Mouse (Mus musculus) ZHBTc4 (cell line): ENCODE results near the gene Pcdh19.
"Not testable (repeated sequence)": the region's sequence is repeated elsewhere in the genome, so short reads cannot be mapped to it uniquely, and the experiment has no call there.

Experiments
- DNase-seq: peaks from one replicate; pipeline ENCODE4 v3.0.0-alpha.2; 2011; ENCODE audit warnings: low read depth, low spot score

Gene Pcdh19

DNA sequence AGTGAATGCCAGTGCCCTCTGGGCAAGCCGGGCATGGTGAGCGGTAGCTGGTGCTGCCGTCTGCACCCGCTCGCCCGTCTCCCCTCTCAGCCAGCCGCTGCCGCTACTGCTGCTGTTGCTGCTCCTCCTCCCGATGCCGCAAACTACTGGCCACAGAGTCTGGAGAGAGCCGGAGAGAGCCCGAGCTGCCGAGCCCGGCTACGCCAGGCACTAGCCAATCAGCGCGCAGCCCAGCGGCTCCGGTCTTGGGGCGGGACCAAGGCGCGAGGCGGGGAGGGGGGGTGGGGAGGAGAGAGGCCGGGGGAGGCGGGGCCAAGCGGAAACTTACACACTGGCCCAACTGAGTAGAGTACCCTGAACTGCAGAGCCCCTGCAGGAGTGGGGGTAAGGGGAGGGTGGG, at the start of gene Pcdh19:
Gene Pcdh19, minus strand, starts transcription at position 148 of the 400 bp plus-strand sequence.
- peak; percentile 87 for DNase-seq

DNA sequence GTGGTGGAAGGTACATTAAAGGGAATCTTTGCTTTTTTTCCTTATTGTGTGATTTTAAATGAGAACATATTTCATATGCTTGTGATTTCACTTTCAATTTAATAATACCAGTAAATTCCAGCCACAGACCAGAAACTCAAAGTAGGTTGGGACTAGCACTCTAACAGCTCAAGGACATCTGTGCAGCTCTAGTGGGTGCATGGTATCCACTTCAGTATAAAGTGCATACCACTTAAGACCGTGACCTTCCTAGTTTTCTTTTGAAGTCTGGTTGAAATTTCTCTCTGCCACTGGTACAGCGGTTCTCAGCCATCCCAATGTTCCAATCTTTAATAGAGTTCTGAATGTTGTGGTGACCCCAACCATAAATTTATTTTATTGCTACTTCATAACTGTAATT, 47.1 kb upstream of the Pcdh19 start:
- no peak for DNase-seq

DNA sequence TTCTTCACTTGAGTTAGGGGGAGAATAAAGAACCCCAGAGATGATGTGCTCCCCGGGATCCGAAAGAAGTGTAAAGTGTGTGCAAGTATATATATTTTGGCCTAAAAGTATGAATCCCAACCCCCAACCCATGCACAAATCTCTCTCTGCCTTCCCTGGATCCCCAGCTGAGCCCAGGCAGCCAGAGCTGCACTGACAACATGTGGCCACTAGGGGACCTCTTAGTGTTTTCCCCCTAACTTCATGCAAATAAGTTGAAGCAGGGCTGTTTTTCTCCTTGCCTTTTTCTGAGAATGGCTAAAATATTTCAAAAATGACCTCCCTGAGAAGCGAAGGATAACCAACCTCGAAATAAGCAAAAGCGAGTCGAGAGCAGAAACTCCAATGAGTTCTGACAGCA, 46.2 kb upstream of the Pcdh19 start:
- peak; percentile 44 for DNase-seq

DNA sequence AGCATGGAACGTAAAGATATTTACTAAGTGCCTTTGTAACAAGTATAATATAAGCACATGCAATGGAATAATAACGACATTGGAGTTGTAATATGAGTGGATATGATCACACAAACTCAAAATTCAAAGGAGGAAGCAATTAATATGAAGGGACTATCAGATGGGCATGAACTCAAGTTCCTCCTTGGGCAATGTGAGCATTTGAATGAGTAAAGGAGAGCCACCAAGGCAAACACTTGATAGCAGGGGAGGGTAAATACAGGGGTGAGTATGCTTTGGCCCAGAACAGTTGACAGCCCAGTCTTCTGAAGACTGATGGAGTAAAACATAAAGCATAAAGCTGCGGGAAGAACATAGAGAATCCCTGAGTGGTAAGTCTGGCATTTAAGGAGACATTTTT, 32.7 kb upstream of the Pcdh19 start:
- no peak for DNase-seq

DNA sequence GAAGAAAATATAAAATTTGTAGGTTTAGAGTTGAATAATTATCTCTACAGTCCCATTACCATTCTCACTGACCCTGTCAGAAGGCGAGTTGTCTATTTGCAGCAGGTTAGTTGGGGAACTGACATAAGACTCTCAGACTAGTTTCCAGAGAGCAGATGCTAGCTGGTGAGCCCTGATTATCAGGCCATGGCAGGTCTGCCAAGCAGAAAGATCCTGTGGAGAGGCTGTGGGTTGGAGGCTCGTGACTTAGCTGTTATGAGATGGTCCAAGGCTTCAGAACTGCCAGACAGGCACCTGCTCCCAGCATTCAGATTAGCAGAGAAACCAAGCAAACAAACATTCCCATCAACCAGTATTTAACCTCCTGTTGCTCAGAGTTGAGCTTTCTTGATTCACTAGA, 21.8 kb upstream of the Pcdh19 start:
- DNase-seq: no peak

DNA sequence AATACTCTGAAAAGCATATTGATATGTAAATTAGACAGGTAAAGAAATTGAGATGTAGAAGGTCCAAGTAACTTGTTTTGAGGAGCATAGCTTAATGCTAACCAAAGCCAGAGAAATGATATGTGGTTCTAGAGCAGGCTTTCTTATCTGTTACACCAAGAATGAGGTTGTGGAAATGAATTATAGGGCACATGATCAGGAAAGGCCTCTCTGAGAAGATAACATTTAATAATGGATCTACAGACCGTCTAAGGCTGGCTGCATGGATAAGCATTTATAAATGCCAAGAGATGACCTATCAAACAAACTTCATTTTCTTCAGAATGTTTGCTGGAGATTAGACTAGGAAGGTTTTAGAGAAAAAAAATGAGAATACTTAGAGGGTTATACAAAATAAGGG, 14.1 kb upstream of the Pcdh19 start:
- no peak for DNase-seq

DNA sequence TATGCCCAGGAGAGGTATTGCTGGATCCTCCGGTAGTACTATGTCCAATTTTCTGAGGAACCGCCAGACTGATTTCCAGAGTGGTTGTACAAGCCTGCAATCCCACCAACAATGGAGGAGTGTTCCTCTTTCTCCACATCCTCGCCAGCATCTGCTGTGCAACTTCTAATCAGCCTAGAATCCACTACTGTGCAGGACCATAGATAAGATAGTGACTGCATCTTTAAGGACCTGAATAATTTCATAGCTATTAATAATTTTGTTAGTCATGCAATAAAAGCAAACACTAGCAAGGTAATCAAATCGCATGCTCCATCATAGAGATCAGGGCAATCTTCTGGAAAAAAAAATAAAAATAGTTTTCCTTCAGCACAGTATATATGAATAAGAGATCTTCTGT, 9.1 kb upstream of the Pcdh19 start:
- DNase-seq: not testable (repeated sequence)

DNA sequence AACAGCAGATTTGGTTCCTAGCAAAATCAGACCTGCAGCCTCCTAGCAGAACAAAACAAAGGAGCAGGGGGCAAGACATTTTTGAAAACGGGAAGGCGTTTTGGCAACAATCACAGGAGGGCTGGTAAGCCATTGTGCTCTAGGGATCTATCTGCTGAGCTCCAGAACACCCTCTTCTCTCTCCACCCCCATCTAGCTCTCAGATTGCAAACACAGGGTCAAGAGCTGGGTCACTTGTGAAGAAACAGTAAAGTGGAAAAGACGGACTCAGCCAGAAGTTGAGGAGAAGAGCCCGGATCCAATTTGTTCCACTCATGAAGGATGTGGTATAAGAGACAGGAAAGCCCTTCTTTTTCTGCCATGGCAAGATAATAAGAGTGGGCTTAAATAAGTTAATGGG, 7.7 kb upstream of the Pcdh19 start:
- DNase-seq: no peak

DNA sequence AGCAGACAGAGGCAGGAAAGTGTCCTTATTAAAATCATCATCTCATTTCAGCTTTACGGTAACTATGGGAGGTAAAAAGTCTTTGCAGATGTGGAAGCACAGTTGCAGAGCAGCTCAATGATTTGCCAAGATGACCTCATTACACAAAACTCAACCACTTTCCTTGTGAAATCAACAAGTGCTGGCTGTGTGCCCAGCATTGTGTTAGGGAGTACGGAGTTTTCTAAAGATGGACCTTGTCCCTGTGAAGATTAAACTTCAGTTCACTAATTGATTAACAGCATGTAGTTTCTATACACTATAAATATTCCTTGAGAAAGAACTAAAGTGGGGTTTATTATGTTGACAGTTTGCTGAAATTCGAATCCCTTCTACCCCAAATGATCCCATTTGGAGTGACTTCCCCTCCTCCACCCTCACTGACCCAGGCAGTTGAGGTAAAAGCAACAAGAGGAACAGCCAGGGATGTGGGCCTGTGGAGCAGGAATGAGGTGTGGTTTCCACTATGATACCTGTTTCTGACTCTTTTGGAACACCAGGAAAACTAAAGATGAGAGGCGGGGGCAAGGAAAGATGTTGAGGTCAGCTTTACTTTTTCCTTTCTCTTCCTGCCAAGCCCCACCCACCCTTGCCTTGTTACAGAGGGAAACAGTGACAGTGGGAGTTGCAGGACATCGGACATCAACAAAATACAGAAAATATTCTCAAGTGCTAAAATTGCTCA, 4.4 kb upstream of the Pcdh19 start:
- DNase-seq: no peak

DNA sequence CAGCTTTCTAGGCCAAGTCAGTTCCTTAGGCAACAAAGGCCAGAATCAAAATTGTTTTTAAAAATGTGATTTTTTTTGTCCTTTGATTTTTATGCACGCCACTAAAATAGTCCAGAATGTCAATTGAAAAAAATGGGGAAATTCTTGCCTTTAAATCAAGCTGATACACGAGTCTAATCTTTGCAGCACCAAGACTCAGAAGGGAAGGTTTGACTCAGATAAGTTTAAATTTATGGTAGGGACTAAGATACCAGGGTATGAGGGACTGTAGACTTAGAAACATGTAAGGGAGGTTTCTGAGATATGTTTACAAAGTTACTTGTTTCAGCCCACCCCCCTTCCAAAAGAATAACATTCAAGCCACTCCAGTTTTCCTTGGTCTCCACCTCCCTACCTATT, 3.6 kb upstream of the Pcdh19 start:
- no peak for DNase-seq

GRCm38 (mm10) chrX:133691581-133692391, 3.0 kb upstream of the Pcdh19 start:
- peak; percentile 68 for DNase-seq

GRCm38 (mm10) chrX:133690822-133691221, 2.0 kb upstream of the Pcdh19 start:
- DNase-seq: no peak

DNA sequence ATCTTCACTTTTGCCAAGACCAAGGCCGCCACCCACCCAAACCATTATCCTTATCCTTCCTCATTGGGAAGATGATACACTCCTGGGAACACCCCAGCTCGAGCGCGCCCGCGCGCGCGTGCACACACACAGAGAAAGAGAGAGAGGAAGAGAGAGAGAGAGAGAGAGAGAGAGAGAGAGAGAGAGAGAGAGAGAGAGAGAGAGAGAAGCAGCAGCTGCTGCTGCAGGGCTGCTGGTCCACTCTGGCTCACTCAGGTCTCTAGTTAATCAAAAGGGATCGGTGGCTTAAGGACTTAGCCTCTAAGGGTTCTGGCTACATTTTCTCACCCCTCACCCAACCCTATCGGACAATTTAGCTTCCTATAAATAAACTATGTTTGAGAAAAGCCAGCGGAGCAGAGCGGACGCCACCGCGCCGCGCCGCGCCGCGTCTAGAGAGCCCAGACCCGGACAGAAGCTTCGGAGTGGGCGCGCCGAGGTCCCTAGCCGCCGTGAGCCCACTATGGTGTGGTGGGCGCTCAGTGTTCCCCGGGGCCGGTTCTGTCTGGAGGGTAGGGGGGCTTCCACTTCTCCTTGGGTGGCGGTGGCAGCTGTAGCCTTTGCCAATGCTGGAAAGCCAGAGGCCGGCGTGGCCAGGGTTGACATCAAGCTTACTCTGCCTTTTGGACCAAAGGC, 926 bp upstream of the Pcdh19 start:
- no peak for DNase-seq

DNA sequence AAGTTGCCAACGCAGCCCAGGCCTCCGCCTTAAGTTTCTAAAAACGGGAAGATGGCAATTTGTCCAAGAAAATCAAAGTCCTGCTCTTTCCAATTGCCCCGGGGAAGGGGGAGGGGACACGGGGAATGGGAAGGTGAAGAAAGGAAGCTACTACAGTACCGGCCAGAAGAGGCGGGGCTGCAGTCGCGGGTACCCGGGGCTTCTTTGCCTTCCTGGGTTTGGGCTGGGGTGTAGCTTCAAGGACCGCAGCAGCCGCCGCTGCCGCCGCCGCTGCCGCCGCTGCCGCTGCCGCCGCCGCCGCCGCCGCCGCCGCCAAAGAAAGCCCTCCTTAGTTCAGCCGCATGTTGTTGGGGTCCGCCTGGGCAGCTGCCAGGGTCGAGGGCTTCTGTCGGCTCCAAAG, 631 bp downstream of the Pcdh19 start:
- DNase-seq: peak; percentile 52

- peak; percentile 65 for DNase-seq
These were observed 1.1 kb downstream of the Pcdh19 start for GRCm38 (mm10) chrX:133687666-133688151.

- DNase-seq: peak; percentile 32
These were observed 2.1 kb downstream of the Pcdh19 start for GRCm38 (mm10) chrX:133686533-133687311.

DNA sequence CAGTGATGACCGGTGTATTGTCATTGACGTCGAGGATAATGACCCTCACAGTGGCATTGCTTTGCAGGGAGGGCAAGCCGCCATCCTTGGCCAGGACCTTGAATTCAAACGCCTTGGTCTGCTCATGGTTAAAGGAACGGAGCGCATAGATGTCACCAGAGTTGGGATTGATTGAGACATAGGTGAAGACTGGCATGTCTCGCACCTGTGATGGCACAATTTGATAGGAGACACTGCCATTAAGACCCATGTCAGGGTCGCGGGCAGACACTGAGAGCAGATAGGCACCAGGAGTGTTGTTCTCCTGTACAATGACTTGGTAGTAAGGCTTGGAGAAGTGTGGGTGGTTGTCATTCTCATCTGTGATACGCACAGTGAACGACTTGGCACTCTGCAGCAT, 3.2 kb downstream of the Pcdh19 start:
- DNase-seq: no peak

DNA sequence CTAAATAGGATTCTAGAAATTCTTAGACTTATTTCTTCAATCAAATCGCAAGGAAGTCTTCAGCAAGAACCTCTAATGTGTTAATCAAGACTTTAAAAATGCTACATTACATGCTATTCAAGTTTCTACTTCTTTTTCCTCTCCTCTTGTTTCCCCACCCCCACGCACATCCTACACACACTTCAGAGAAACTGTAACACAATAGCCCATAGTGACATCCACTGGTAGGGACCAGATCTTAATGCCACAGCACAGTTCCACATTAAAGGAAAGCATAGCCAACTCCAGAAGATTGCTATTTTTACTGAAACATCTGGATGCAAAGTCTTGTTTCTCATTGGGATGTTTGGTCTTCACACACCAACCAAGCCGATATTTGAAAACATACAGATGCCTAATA, 4.8 kb downstream of the Pcdh19 start:
- no peak for DNase-seq

DNA sequence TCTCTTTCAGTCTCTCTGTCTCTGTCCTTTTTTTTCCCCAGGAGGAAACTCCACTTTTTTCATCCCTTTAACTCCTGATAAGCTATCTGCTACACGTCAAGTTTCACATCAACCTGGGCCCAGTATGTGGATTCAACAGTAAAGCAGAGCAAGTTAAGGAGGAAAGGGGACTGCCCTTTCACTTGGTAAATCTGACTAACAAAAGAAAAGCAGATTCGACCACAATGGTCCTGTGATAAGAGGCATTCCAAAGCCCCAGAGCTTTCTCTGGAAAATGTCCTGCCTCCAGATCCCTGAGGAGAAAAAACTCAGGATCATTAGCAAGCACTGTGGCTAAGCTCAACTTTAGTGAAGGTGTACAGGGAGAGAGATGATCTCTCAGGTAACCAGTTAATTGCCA, 13.7 kb downstream of the Pcdh19 start:
- DNase-seq: peak; percentile 74

- DNase-seq: peak; percentile 76
These were observed 15.0 kb downstream of the Pcdh19 start for GRCm38 (mm10) chrX:133673796-133674195.

DNA sequence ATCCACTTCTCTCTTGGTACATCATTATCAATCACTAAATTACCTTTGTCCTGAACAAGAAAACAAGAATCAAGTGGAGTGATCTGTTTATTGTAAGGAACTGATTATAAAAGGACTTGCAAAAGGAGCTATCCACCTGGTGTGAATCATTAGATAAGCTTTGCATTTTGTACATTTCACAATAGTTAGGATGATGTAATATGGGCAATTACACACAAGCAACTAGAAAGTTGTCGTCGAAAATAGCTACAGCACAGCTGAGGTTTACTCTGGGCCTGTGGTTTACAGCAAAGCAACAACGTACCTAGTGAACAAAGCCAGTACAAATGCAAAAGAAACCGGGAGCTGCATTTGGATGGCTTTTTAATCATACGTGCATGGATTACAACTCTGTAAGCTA, 28.7 kb downstream of the Pcdh19 start:
- no peak for DNase-seq
